ENCODE assay signal across 8 mouse cellular contexts in the genomic region with DNA sequence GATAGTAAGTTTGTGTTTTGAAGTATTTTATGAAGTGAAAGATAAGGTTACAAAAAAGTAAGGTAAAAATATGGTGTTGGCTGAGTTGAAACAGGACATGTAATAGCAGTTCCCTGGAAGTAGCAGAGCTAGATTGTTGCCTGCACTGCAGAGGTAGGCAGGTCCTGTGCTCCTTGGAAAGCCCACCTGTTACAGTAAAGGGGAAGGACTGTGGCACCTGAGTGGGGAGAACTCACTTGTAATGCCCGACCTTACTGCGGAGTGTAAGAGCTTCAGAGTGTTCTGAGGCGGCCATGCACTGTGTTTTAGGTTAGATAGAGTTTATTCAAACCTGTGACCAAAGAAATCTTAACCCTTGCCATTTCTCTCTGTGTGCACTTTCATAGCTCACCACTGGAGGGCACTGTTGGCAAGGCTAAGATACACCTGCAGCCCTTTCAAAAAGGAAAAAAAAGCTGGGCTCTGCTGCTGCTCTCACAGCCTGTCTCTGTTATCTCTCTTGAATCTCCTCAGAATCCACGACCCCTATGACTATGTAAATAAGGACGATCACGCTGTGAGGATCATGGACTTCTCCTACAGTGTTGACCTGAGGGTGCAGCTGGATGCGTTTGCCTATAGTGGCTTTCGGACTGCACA. TPM values are rescaled to one million over a fixed set of nuclear protein-coding genes. Genes with fewer than 3 reads are reported as not detected.
DNase-seq lines count a peak whose midpoint lies in the region; ATAC-seq and TF ChIP-seq lines count a peak whose summit lies in the region.

No protein-coding gene starts in this region.

- H3K27ac ChIP-seq in lung, embryonic 14.5 days (ENCODE audit: low read depth) = no peak overlapping the region

- no peaks in the 10 kb centered on the region for H3K27me3 ChIP-seq in lung, embryonic 14.5 days (ENCODE audit: insufficient read depth, low read length)

- no peak overlapping the region for H3K9ac ChIP-seq in lung, embryonic 14.5 days

- no peak overlapping the region for H3K4me3 ChIP-seq in lung, embryonic 14.5 days (ENCODE audit: low read depth, low read length)

- WGBS in lung, embryonic 14.5 days = 35% methylated on average over 8 of the region's 8 CpGs

- no peaks in the 10 kb centered on the region for H3K4me1 ChIP-seq in lung, embryonic 14.5 days (ENCODE audit: insufficient read depth)

- TF ChIP-seq CTCF in brain, embryonic 14.5 days (IDR thresholded peaks at IDR 0.05; ENCODE audit: borderline replicate concordance, extremely low read depth, insufficient read depth, insufficient read length) = peak; percentile 87
- peak; percentile 88 for TF ChIP-seq CTCF in lung, embryonic 14.5 days (IDR thresholded peaks at IDR 0.05; ENCODE audit: low read depth)

- TF ChIP-seq POLR2A in brain, embryonic 14.5 days (IDR thresholded peaks at IDR 0.05; ENCODE audit: borderline replicate concordance, extremely low read depth, insufficient read depth, insufficient read length, poor library complexity, severe bottlenecking) = no peak

- DNase-seq in ES-CJ7 (ENCODE audit: low read depth, low spot score) = peak; percentile 70
- peak; percentile 82 for DNase-seq in brain, embryonic 14.5 days (ENCODE audit: low read depth)
- DNase-seq in layer of hippocampus, adult 18-20 months (ENCODE audit: low spot score in 2 of 2) = peak; percentile 40 to 80
- DNase-seq in lung, embryonic 14.5 days = peak; percentile 85
- peak; percentile 57 for DNase-seq in ovary, postnatal 36 days (ENCODE audit: low spot score)
- DNase-seq in thymus, postnatal 14 days = peak; percentile 80

- no peaks in the 10 kb centered on the region for H3K9me3 ChIP-seq in lung, embryonic 14.5 days (ENCODE audit: low read depth, low read length)

- peaks cover 99% of the 10 kb centered on the region for H3K36me3 ChIP-seq in lung, embryonic 14.5 days (ENCODE audit: insufficient read depth)

- H3K4me2 ChIP-seq in lung, embryonic 14.5 days = no peak overlapping the region

- peak; percentile 82 for ATAC-seq in erythroid progenitor cell, adult 5-6 weeks (replicated peaks; ENCODE audit: low FRiP score, poor library complexity, severe bottlenecking)
- peak; percentile 61 to 69 for ATAC-seq in hematopoietic stem cell, adult 5-6 weeks (replicated peaks in 1 of 2; ENCODE audit: insufficient read depth in 1 of 2, low FRiP score in 2 of 2, low TSS enrichment in 1 of 2, low read depth in 1 of 2, poor library complexity in 2 of 2, severe bottlenecking in 2 of 2)
- peak; percentile 49; the same call in 1 of the 2 replicates for ATAC-seq in lung, embryonic 14.5 days (ENCODE audit: insufficient read depth)

RNA-seq across cellular contexts. Expression of a gene that starts 25.1 kb away (rescaled TPM):
- polyA plus RNA-seq in brain, embryonic 14.5 days (2012; rRNA removed) = 24.9 and 41.3 TPM in 2 replicates
- total RNA-seq in erythroid progenitor cell, adult 5-6 weeks (2015; ENCODE audit: low replicate concordance) = not detected in 2 replicates
- 0.15 and 0.39 TPM in 2 replicates for total RNA-seq in erythroid progenitor cell, adult 5-6 weeks (2017; ENCODE audit: low replicate concordance)
- total RNA-seq in hematopoietic stem cell, adult 5-6 weeks (2017) = 0.94 TPM in 1 of 2 replicates, not detected in the other
- total RNA-seq in layer of hippocampus, adult 18-20 months (2021) = 10 to 100 TPM; 54.3 to 67.9 TPM
- polyA plus RNA-seq in lung, embryonic 14.5 days (2014; fragmentation: Nextera tagmentation; extraction: Ambion mirVana) = 0.93 and 0.95 TPM in 2 replicates

RNA-seq across cellular contexts. Expression of a gene that starts 40.0 kb away (rescaled TPM):
- polyA plus RNA-seq in brain, embryonic 14.5 days (2012; rRNA removed) = 18.9 and 30.6 TPM in 2 replicates
- 118 and 120 TPM in 2 replicates for total RNA-seq in erythroid progenitor cell, adult 5-6 weeks (2015; ENCODE audit: low replicate concordance)
- 270 and 278 TPM in 2 replicates for total RNA-seq in erythroid progenitor cell, adult 5-6 weeks (2017; ENCODE audit: low replicate concordance)
- total RNA-seq in hematopoietic stem cell, adult 5-6 weeks (2017) = 85.6 and 101 TPM in 2 replicates
- total RNA-seq in layer of hippocampus, adult 18-20 months (2021) = 1 to 10 TPM; 2.4 TPM
- polyA plus RNA-seq in lung, embryonic 14.5 days (2014; fragmentation: Nextera tagmentation; extraction: Ambion mirVana) = 125 and 133 TPM in 2 replicates

Comparison
In these comparisons a context has a peak if more than half of its experiments do, and no peak if none do; other contexts are left out.
1. RNA of a gene that starts 25.1 kb away (total RNA-seq): 54.3 to 67.9 TPM in layer of hippocampus, adult 18-20 months; 0.15 to 0.39 TPM in erythroid progenitor cell, adult 5-6 weeks and 0.94 TPM in hematopoietic stem cell, adult 5-6 weeks; every median in the first group is over 10 times any median in the second.
2. RNA of a gene that starts 40.0 kb away (total RNA-seq): 118 to 278 TPM in erythroid progenitor cell, adult 5-6 weeks and 85.6 to 101 TPM in hematopoietic stem cell, adult 5-6 weeks; 2.4 TPM in layer of hippocampus, adult 18-20 months; every median in the first group is over 10 times any median in the second.
3. Peak in every context shown above with its lines, with median percentiles within 50 percentile points of each other: DNase-seq and ATAC-seq.